Mouse (Mus musculus) spleen, adult 2 months (tissue): ENCODE results near the gene Ltb4r1.

Source experiments
- CTCF ChIP-seq: fragments of 200-500 bp; IDR thresholded peaks from 2 replicates; pipeline ENCODE4 v1.5.1; 2011; ENCODE audit warnings: mild to moderate bottlenecking, inconsistent platforms; ENCODE audit not compliant: insufficient read depth, insufficient read length, insufficient replicate concordance; ENCODE audit errors: extremely low read depth
- POLR2A ChIP-seq: fragments of 200-500 bp; IDR thresholded peaks from 2 replicates; pipeline ENCODE4 v1.6.1; 2011; ENCODE audit warnings: low read depth, low read length, inconsistent platforms

DNA sequence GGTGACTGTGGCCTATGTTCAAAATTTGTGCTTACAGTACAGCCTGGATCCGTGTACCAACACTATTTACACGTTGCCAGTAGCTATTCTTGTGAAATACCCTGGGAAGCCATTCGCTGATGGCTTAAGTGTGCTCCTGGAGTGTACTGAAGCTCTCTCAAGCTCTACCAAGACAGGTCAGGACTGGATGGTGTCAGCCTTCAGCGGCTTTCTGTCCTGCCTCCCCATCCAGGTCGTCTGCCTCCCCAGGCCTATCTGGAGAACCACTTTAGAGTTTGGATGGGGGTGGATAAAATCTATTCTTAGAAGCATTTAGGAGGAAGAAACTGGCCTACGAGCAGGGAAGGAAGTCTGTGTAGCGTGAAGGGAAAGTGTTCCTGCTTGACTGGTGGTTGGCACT, 2.6 kb upstream of the Ltb4r1 start:
- TF ChIP-seq CTCF, result no peak
- no peak for TF ChIP-seq POLR2A
